Mouse (Mus musculus) kidney, adult 2 months (tissue): ENCODE results near the gene Brpf3.

Source experiments
- CTCF ChIP-seq: fragments of 200-500 bp; conservative IDR thresholded peaks from 2 replicates; pipeline ENCODE4 v1.5.1; 2011; ENCODE audit warnings: low read depth, mild to moderate bottlenecking, control low read depth, low read length, moderate library complexity, mixed read lengths; ENCODE audit not compliant: insufficient read depth, insufficient read length
- POLR2A ChIP-seq: fragments of 200-500 bp; IDR thresholded peaks from one replicate; pipeline ENCODE4 v1.6.1; 2011; ENCODE audit warnings: low read depth, low read length, control low read depth

- TF ChIP-seq CTCF = peak; percentile 90
- TF ChIP-seq POLR2A = no peak
These were observed 39.0 kb upstream of the Brpf3 start for GRCm38 (mm10) chr17:28761871-28762270.
